Mouse (Mus musculus) embryonic facial prominence, embryonic 15.5 days (tissue): Measurements from ENCODE around the gene Slc22a18. TPM values are rescaled to one million over a fixed set of nuclear protein-coding genes. Genes with fewer than 3 reads are reported as not detected.

Experiments used
- ATAC-seq: fragments of 200-750 bp; cut with Nextera tagmentation; 2 replicates; pipeline ENCODE4 v1.8.0; 2017; ENCODE audit warnings: low read depth, moderate TSS enrichment; ENCODE audit not compliant: insufficient number of reproducible peaks, low FRiP score, low TSS enrichment
- H3K27ac ChIP-seq: fragments of 300-500 bp; sonication (generic); replicated peaks from 2 replicates; pipeline ENCODE4 v1.5.1; 2015; ENCODE audit warnings: mild to moderate bottlenecking, inconsistent platforms
- H3K27me3 ChIP-seq: fragments of 300-500 bp; sonication (generic); 2 replicates; pipeline ENCODE4 v1.6.1; 2015; ENCODE audit warnings: inconsistent platforms
- H3K36me3 ChIP-seq: fragments of 300-500 bp; sonication (generic); 2 replicates; pipeline ENCODE4 v1.6.1; 2015; ENCODE audit warnings: mild to moderate bottlenecking, inconsistent platforms
- H3K4me1 ChIP-seq: fragments of 300-500 bp; sonication (generic); 2 replicates; pipeline ENCODE4 v1.6.1; 2015; ENCODE audit warnings: inconsistent platforms
- H3K4me2 ChIP-seq: fragments of 300-500 bp; sonication (generic); replicated peaks from 2 replicates; pipeline ENCODE4 v1.6.1; 2015; ENCODE audit warnings: mild to moderate bottlenecking, inconsistent platforms
- H3K4me3 ChIP-seq: fragments of 300-500 bp; sonication (generic); replicated peaks from 2 replicates; pipeline ENCODE4 v1.5.1; 2015; ENCODE audit warnings: mild to moderate bottlenecking, inconsistent platforms
- H3K9ac ChIP-seq: fragments of 300-500 bp; sonication (generic); 2 replicates; pipeline ENCODE4 v1.6.1; 2015; ENCODE audit warnings: inconsistent platforms
- H3K9me3 ChIP-seq: fragments of 300-500 bp; sonication (generic); replicated peaks from 2 replicates; pipeline ENCODE4 v1.6.1; 2016; ENCODE audit warnings: inconsistent platforms
- WGBS: fragments of 180-500 bp; shearing (Covaris S2); methylation state at CpG from one replicate; pipeline ENCODE4 v1.1.7; 2015; 5-methylcytosine and 5-hydroxymethylcytosine counted together
- polyA plus RNA-seq: library from polyadenylated mRNA; unstranded; fragments of >200 nt; fragmentation: Nextera tagmentation; extraction: Ambion mirVana; gene quantifications from 2 replicates; pipeline ENCODE4 v1.2.1, GENCODE M21; 2015

Slc22a18 gene
- polyA plus RNA-seq, 1 experiment from 2014 or later: 4.0 TPM

- no peaks in the 10 kb centered on the region for H3K27me3 ChIP-seq
- no peaks in the 10 kb centered on the region for H3K4me1 ChIP-seq
- 79% methylated on average over 6 of the region's 6 CpGs for WGBS
- no peaks in the 10 kb centered on the region for H3K9me3 ChIP-seq
- ATAC-seq: no peak
- no peak overlapping the region for H3K4me3 ChIP-seq
- H3K9ac ChIP-seq: no peak overlapping the region
- no peaks in the 10 kb centered on the region for H3K36me3 ChIP-seq
- no peak overlapping the region for H3K4me2 ChIP-seq
- no peak overlapping the region for H3K27ac ChIP-seq
These were observed 16.2 kb downstream of the Slc22a18 start for GRCm38 (mm10) chr7:143489735-143490134.

GRCm38 (mm10) chr7:143493616-143494126 lies 20.1 kb downstream of the Slc22a18 start:
- ATAC-seq: no peak
- no peak overlapping the region for H3K4me2 ChIP-seq
- H3K27me3 ChIP-seq: no peaks in the 10 kb centered on the region
- no peaks in the 10 kb centered on the region for H3K9me3 ChIP-seq
- no peaks in the 10 kb centered on the region for H3K4me1 ChIP-seq
- no peak overlapping the region for H3K9ac ChIP-seq
- H3K27ac ChIP-seq: no peak overlapping the region
- WGBS: 83% methylated on average over 6 of the region's 6 CpGs
- no peak overlapping the region for H3K4me3 ChIP-seq
- H3K36me3 ChIP-seq: no peaks in the 10 kb centered on the region

- Histone ChIP-seq H3K27me3 (peaks cover 6% of the 10 kb centered on the region), H3K4me2 (no peak overlapping the region), H3K27ac (no peak overlapping the region), H3K9ac (no peak overlapping the region), H3K4me3 (no peak overlapping the region), H3K4me1 (no peaks in the 10 kb centered on the region), H3K36me3 (no peaks in the 10 kb centered on the region), H3K9me3 (no peaks in the 10 kb centered on the region)
- no peak for ATAC-seq
- WGBS: 75% methylated on average over 8 of the region's 8 CpGs
These were observed 21.8 kb downstream of the Slc22a18 start for GRCm38 (mm10) chr7:143495104-143495961.

DNA sequence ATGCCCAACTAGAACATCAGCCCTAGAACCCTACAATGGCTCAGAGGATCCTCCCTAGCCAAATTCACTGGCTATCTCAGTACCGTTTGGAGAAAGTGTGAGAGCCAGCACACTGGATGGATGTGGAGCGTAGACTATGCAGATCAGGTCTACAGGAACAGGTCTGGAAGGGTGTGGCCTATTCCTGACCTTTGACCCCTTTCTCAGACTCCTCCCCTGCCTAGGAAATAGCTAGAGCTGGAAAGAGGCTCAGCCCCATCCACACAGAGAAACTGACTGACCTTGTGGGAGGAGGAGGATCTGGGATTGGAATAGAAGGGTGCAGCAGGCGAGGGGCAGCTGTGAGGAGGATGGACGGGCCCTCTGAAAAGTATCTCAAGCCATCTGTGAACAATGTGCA lies 25.0 kb downstream of the Slc22a18 start:
- H3K9ac ChIP-seq: no peak overlapping the region
- no peaks in the 10 kb centered on the region for H3K36me3 ChIP-seq
- H3K4me2 ChIP-seq: no peak overlapping the region
- peaks cover 16% of the 10 kb centered on the region for H3K4me1 ChIP-seq
- H3K27ac ChIP-seq: no peak overlapping the region
- no peak overlapping the region for H3K4me3 ChIP-seq
- WGBS: 81% methylated on average over 4 of the region's 4 CpGs
- H3K9me3 ChIP-seq: no peaks in the 10 kb centered on the region
- peaks cover 38% of the 10 kb centered on the region for H3K27me3 ChIP-seq
- ATAC-seq: no peak

GRCm38 (mm10) chr7:143500912-143501311 lies 27.4 kb downstream of the Slc22a18 start:
- Histone ChIP-seq H3K4me3 (no peak overlapping the region), H3K36me3 (no peaks in the 10 kb centered on the region), H3K4me2 (0 out of 2 replicates have a peak overlapping the region, but pooled peaks have one; percentile 74), H3K27me3 (peaks cover 45% of the 10 kb centered on the region), H3K9ac (no peak overlapping the region), H3K9me3 (no peaks in the 10 kb centered on the region), H3K4me1 (peaks cover 16% of the 10 kb centered on the region), H3K27ac (no peak overlapping the region)
- WGBS: 43% methylated on average over 2 of the region's 2 CpGs
- ATAC-seq: no peak

DNA sequence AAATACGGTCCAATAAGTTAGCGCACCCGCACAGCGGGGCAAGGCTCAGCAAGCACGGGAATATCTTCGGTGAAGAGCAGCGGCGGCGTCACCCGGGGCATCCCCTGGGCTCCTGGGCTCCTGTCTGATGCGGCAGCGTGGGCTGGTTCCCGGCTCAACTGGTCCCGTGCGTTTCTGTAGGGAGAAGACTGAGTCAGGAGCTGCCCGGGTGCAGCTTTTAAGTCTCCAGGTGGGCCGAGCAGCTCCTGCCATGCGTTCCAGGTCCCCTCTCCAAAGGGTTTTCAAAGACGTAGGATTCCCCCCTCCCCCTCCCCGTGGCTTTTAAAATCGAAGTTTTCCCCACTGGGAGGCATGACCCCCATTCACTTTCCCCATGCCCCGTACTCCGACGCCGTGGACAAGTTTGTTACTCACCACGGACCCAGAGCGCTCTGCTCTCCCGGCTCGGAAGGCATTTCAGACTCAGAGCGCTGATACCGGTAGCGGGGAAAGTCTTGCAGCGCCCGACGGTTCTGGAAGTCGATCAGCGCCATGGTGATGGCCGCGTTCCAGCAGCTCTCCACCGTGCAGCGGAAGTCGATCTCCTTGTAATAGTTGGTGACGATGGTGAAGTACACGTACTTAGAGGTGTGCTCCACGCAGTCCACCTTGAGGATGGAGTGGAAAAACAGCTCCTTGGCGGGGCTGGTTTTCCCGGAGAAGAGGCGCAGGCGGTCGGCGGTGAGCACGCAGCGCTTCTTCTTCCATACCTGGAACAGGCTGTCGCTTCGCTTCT lies 28.3 kb downstream of the Slc22a18 start:
- Histone ChIP-seq H3K4me1 (peaks cover 16% of the 10 kb centered on the region), H3K27me3 (peaks cover 45% of the 10 kb centered on the region), H3K27ac (no peak overlapping the region), H3K4me2 (peak overlapping the region; percentile 74), H3K4me3 (peak overlapping the region; percentile 48), H3K9ac (0 out of 2 replicates have a peak overlapping the region, but pooled peaks have one; percentile 18), H3K9me3 (no peaks in the 10 kb centered on the region), H3K36me3 (no peaks in the 10 kb centered on the region)
- 3% methylated on average over 55 of the region's 55 CpGs for WGBS
- ATAC-seq: no peak

DNA sequence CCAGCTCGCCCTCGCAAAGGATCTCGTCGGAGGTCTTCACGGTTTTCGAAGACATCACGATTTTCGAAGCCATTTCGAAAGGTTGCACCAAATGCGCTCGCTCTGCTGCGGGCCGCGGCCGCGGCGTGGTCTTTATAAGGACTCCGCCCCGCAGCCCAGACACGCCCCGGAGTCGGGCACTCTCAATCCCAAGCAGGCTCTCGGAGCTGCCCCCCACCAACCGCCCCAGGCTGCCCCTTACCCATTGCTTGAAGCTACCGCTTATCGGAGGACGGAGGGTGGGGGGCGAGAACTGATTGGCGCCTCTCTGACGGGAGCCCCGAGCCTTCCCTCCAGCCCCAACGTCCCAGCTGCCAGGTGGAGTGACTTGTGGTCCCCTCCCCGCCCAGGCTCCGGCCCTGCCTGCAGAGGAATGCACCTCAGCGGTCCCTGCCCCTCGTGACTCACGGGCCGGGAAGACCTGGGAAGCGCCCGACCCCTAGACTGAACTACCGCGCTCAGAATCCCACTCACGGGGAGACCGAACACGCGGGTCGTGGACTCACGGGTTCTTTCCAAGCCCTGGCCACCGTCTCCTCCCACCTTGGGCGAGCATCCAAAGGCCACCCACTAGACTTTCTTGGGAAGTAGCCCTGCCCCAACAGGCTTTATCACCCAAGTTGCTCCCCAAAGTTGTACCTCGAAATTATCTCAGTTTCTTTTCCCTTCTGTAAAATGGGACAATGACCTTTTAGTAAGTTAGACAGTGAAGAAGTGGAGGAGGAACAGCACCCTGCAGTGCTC lies 29.1 kb downstream of the Slc22a18 start, which contains the start of gene Phlda2:
Gene Phlda2 (minus strand): TSS at position 733 of the 783 bp plus-strand sequence.
- H3K27me3 ChIP-seq: peaks cover 45% of the 10 kb centered on the region
- ATAC-seq: no peak
- WGBS: 4% methylated on average over 51 of the region's 51 CpGs

DNA sequence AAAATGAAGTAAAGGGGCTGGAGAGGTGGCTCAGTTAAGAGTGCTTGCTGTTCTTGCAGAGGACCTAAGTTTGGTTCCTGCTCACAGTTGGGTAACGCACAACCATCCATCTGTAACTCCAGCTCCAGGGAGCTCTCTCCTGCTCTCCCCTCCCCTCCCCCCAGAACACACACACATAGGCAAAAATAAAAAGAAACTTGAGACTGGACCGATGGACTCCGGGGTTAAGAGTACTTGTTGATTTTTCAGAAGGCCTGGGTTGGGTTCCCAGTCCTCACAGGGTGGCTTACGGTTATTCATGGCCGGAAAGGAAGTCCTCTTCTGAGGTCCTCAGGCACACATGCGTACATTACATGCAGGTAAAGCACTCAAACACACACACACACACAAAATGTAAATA lies 30.4 kb downstream of the Slc22a18 start:
- no peak overlapping the region for H3K4me2 ChIP-seq
- no peak overlapping the region for H3K4me3 ChIP-seq
- no peak for ATAC-seq
- H3K9me3 ChIP-seq: no peaks in the 10 kb centered on the region
- WGBS: 78% methylated on average over 6 of the region's 6 CpGs
- H3K9ac ChIP-seq: no peak overlapping the region
- H3K36me3 ChIP-seq: no peaks in the 10 kb centered on the region
- peaks cover 16% of the 10 kb centered on the region for H3K4me1 ChIP-seq
- H3K27ac ChIP-seq: no peak overlapping the region
- peaks cover 45% of the 10 kb centered on the region for H3K27me3 ChIP-seq

More for the DNA sequence above, 29.1 kb downstream of the Slc22a18 start, which contains the start of gene Phlda2:
- Histone ChIP-seq H3K9ac (0 out of 2 replicates have a peak within 1 kb of the TSS, but pooled peaks have one; percentile 18), H3K4me2 (peak within 1 kb of the TSS; percentile 74), H3K4me3 (peak within 1 kb of the TSS; percentile 48), H3K4me1 (peaks cover 16% of the 10 kb centered on the region), H3K36me3 (no peaks in the 10 kb centered on the region), H3K9me3 (no peaks in the 10 kb centered on the region), H3K27ac (no peak within 1 kb of the TSS)

DNA sequence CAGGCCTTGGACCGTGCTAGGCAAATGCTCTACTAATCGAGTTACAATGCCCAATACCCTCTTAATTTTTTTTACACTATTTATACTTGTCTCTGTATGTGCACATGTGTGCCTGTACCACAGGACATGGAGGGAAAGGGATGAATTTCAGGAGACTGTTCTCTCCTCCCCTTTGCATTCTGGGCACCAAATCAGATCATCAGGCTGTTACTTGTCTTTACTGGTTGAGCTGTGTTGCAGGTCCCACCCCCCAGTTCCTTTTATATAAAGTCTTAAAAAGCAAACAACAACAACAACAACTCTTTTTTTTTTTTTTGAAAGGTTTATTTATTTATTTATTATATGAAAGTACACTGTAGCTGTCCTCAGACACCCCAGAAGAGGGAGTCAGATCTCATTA lies 31.9 kb downstream of the Slc22a18 start:
- H3K4me3 ChIP-seq: no peak overlapping the region
- H3K27ac ChIP-seq: no peak overlapping the region
- peaks cover 39% of the 10 kb centered on the region for H3K27me3 ChIP-seq
- no peaks in the 10 kb centered on the region for H3K9me3 ChIP-seq
- peaks cover 16% of the 10 kb centered on the region for H3K4me1 ChIP-seq
- no peak for ATAC-seq
- 80% methylated on average over 2 of the region's 2 CpGs for WGBS
- H3K36me3 ChIP-seq: no peaks in the 10 kb centered on the region
- H3K9ac ChIP-seq: no peak overlapping the region
- H3K4me2 ChIP-seq: no peak overlapping the region

GRCm38 (mm10) chr7:143505823-143506222 lies 32.3 kb downstream of the Slc22a18 start:
- H3K9ac ChIP-seq: no peak overlapping the region
- no peak overlapping the region for H3K4me3 ChIP-seq
- 22% methylated on average over 11 of the region's 11 CpGs for WGBS
- H3K27me3 ChIP-seq: peaks cover 35% of the 10 kb centered on the region
- H3K36me3 ChIP-seq: no peaks in the 10 kb centered on the region
- no peak overlapping the region for H3K4me2 ChIP-seq
- no peak for ATAC-seq
- H3K9me3 ChIP-seq: no peaks in the 10 kb centered on the region
- H3K4me1 ChIP-seq: peaks cover 16% of the 10 kb centered on the region
- H3K27ac ChIP-seq: no peak overlapping the region
